Mouse (Mus musculus) limb, embryonic 11.5 days (tissue): ENCODE measurements around the gene Myadml2. TPM values are rescaled to one million over a fixed set of nuclear protein-coding genes. Genes with fewer than 3 reads are reported as not detected.

Source experiments
- ATAC-seq: fragments of 200-750 bp; cut with Nextera tagmentation; 2 replicates; pipeline ENCODE4 v1.8.0; 2017; ENCODE audit warnings: low read depth; ENCODE audit not compliant: insufficient number of reproducible peaks, low FRiP score, low TSS enrichment
- DNase-seq: peaks from one replicate; pipeline ENCODE4 v3.0.0-alpha.2; 2015; ENCODE audit warnings: low spot score
- H3K27ac ChIP-seq: fragments of 300-500 bp; sonication (generic); replicated peaks from 2 replicates; pipeline ENCODE4 v1.5.1; 2014; ENCODE audit warnings: low read depth, mild to moderate bottlenecking, low read length
- H3K27me3 ChIP-seq: fragments of 300-500 bp; sonication (generic); 2 replicates; pipeline ENCODE4 v1.6.1; 2014; ENCODE audit warnings: mild to moderate bottlenecking, low read length, mixed read lengths; ENCODE audit not compliant: control insufficient read depth, insufficient read depth
- H3K36me3 ChIP-seq: fragments of 300-500 bp; sonication (generic); 2 replicates; pipeline ENCODE4 v1.6.1; 2014; ENCODE audit warnings: mild to moderate bottlenecking, low read length, moderate library complexity, mixed read lengths; ENCODE audit not compliant: control insufficient read depth, insufficient read depth
- H3K4me1 ChIP-seq: fragments of 300-500 bp; sonication (generic); 2 replicates; pipeline ENCODE4 v1.6.1; 2014; ENCODE audit warnings: low read length, mixed read lengths; ENCODE audit not compliant: control insufficient read depth, insufficient read depth
- H3K4me2 ChIP-seq: fragments of 300-500 bp; sonication (generic); 2 replicates; pipeline ENCODE4 v1.6.1; 2014; ENCODE audit warnings: low read depth, mild to moderate bottlenecking, moderate library complexity; ENCODE audit not compliant: severe bottlenecking
- H3K4me3 ChIP-seq: fragments of 300-500 bp; sonication (generic); 2 replicates; pipeline ENCODE4 v1.5.1; 2014; ENCODE audit warnings: low read depth, low read length
- H3K9ac ChIP-seq: fragments of 300-500 bp; sonication (generic); 2 replicates; pipeline ENCODE4 v1.6.1; 2014; ENCODE audit warnings: mild to moderate bottlenecking, low read length
- H3K9me3 ChIP-seq: fragments of 300-500 bp; sonication (generic); 2 replicates; pipeline ENCODE4 v1.6.1; 2016; ENCODE audit warnings: low read length; ENCODE audit not compliant: control insufficient read depth
- WGBS: fragments of 180-500 bp; shearing (Covaris S2); extraction: QIAGEN DNeasy Blood & Tissue Kit; methylation state at CpG from one replicate; pipeline ENCODE4 v1.1.7; 2014; 5-methylcytosine and 5-hydroxymethylcytosine counted together
- polyA plus RNA-seq: library from polyadenylated mRNA; unstranded; fragments of >200 nt; fragmentation: Nextera tagmentation; extraction: Ambion mirVana; gene quantifications from 2 replicates; pipeline ENCODE4 v1.2.1, GENCODE M21; 2014

Gene Myadml2
- polyA plus RNA-seq, 1 experiment from 2014 or later = not detected

GRCm38 (mm10) chr11:120606764-120607163, 41.2 kb downstream of the Myadml2 start:
- Histone ChIP-seq H3K9ac (no peak overlapping the region), H3K27me3 (0 out of 2 replicates have a peak, but pooled peaks cover 10% of the 10 kb centered on the region), H3K4me1 (peaks cover 6% of the 10 kb centered on the region; the same call in 1 of the 2 replicates), H3K27ac (no peak overlapping the region), H3K36me3 (peaks cover 12% of the 10 kb centered on the region), H3K4me2 (no peak overlapping the region), H3K9me3 (no peaks in the 10 kb centered on the region), H3K4me3 (no peak overlapping the region)
- WGBS = 79% methylated on average over 4 of the region's 4 CpGs
- ATAC-seq (no peak), DNase-seq (no peak)

DNA sequence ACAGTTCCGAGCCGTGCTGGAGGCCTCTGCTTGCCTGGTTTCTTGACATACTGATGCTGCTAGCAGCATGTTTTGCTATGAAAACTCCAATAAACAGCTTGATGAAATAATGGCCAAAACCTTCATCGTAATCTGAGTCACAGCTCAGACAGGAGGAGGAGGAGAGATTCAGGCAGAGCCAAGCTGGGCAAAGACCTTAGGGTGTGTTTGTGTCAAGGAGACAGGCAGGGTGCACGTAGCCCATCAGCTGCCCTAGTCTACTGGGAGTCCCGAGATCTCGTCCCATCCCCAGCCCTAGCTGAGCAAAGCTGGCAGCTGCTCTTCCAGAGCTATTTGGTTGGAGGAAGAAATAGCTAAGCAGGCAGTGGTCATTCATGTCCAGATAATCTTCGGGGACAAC, 42.3 kb downstream of the Myadml2 start:
- 91% methylated on average over 7 of the region's 7 CpGs for WGBS
- Histone ChIP-seq H3K4me3 (no peak overlapping the region), H3K9ac (no peak overlapping the region), H3K36me3 (peaks cover 12% of the 10 kb centered on the region), H3K27me3 (0 out of 2 replicates have a peak, but pooled peaks cover 10% of the 10 kb centered on the region), H3K4me2 (no peak overlapping the region), H3K4me1 (peaks cover 6% of the 10 kb centered on the region; the same call in 1 of the 2 replicates), H3K27ac (no peak overlapping the region), H3K9me3 (no peaks in the 10 kb centered on the region)
- DNase-seq (no peak), ATAC-seq (no peak)

DNA sequence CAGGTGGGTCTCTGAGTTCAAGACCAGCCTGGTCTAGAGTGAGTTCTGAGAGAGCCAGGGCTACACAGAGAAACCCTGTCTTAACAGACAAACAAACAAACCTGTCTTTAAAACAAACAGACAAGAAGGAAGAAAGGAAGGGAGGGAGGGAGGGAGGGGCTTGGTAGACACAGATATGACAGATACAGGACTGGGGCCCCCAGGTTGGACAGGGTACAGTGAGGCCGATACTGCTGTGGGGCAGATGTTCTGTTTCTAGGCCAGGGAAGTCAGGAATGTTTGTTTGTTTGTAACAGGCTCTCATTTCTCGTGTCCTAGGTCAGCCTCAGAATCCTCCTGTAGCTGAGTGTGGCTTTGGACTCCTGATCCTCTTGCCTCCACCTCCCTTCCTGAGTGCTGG, 44.4 kb downstream of the Myadml2 start:
- WGBS = 91% methylated on average over 2 of the region's 2 CpGs
- Histone ChIP-seq H3K9me3 (no peaks in the 10 kb centered on the region), H3K27me3 (0 out of 2 replicates have a peak, but pooled peaks cover 4% of the 10 kb centered on the region), H3K4me2 (no peak overlapping the region), H3K27ac (no peak overlapping the region), H3K4me1 (peaks cover 6% of the 10 kb centered on the region), H3K9ac (no peak overlapping the region), H3K4me3 (no peak overlapping the region), H3K36me3 (peaks cover 12% of the 10 kb centered on the region)
- DNase-seq (no peak), ATAC-seq (no peak)

- no peak for DNase-seq
- H3K4me1 ChIP-seq = peaks cover 14% of the 10 kb centered on the region
- H3K4me3 ChIP-seq = no peak overlapping the region
- ATAC-seq = no peak
- no peak overlapping the region for H3K27ac ChIP-seq
- H3K36me3 ChIP-seq = peaks cover 14% of the 10 kb centered on the region
- H3K27me3 ChIP-seq = no peaks in the 10 kb centered on the region
- WGBS = 90% methylated on average over 3 of the region's 3 CpGs
- no peak overlapping the region for H3K9ac ChIP-seq
- H3K4me2 ChIP-seq = no peak overlapping the region
- no peaks in the 10 kb centered on the region for H3K9me3 ChIP-seq
Observed at GRCm38 (mm10) chr11:120600716-120601115, 47.2 kb downstream of the Myadml2 start.

- DNase-seq = no peak
- Histone ChIP-seq H3K36me3 (peaks cover 22% of the 10 kb centered on the region), H3K4me3 (peak overlapping the region; percentile 96), H3K27ac (no peak overlapping the region), H3K27me3 (no peaks in the 10 kb centered on the region), H3K4me1 (peaks cover 14% of the 10 kb centered on the region), H3K9me3 (no peaks in the 10 kb centered on the region), H3K9ac (peak overlapping the region; percentile 100), H3K4me2 (peak overlapping the region; percentile 95)
- WGBS = 48% methylated on average over 17 of the region's 17 CpGs
- no peak for ATAC-seq
Observed at GRCm38 (mm10) chr11:120598990-120599549, 48.9 kb downstream of the Myadml2 start.

DNA sequence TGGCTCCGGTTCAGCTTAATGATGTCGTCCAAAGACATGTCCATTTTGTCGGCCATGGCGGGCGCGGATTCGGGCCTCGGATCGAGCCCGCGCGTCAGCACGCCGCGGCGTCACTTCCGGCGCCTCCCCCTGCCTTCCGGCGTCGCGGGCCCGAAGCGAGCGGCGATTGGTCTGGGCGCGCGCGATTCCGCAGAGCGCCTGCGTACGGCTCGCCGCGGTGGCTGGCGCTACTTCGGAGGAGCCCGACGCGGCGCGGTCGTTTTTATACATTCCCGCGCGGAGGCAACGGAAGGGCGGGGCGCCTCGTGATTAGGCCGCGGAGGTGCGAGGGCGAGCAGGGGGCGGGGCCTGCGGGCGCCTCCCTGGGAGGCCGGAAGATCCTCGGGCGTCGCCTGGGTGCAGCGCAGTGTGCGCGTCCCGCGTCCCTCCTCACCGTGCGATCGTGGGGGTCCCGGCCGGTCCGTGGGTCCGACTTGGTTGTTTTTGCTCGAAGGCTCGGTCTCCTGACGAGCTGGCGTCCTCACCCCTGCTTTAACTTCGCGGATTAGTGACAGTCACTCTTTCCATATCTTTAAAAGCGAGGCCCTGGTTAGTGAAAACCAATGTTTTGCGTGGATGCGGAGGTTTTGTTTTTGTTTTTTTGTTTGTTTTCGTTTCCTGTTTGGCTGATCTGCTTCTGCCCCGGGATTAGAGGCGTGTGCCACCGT, 49.5 kb downstream of the Myadml2 start, which contains the start of the genes Alyref and Anapc11:
TSS of gene Alyref (minus strand) at position 83 of the 707 bp plus-strand sequence.
TSS of gene Anapc11 (plus strand) at position 139 of the 707 bp plus-strand sequence.
- Histone ChIP-seq H3K4me1 (peaks cover 14% of the 10 kb centered on the region), H3K4me3 (peak within 1 kb of the TSS; percentile 96), H3K27ac (peak within 1 kb of the TSS; percentile 85), H3K9ac (peak within 1 kb of the TSS; percentile 100), H3K27me3 (no peaks in the 10 kb centered on the region), H3K36me3 (peaks cover 27% of the 10 kb centered on the region), H3K9me3 (no peaks in the 10 kb centered on the region), H3K4me2 (peak within 1 kb of the TSS; percentile 95)
- DNase-seq (peak; percentile 95), ATAC-seq (peak; percentile 96)
- WGBS = under 1% methylated on average over 88 of the region's 88 CpGs

- peak overlapping the region; percentile 85 for H3K27ac ChIP-seq
- H3K4me2 ChIP-seq = peak overlapping the region; percentile 95
- H3K36me3 ChIP-seq = peaks cover 29% of the 10 kb centered on the region
- no peaks in the 10 kb centered on the region for H3K9me3 ChIP-seq
- peaks cover 14% of the 10 kb centered on the region for H3K4me1 ChIP-seq
- no peak for DNase-seq
- peak overlapping the region; percentile 100 for H3K9ac ChIP-seq
- 5% methylated on average over 86 of the region's 99 CpGs for WGBS
- ATAC-seq = peak; percentile 29
- H3K27me3 ChIP-seq = no peaks in the 10 kb centered on the region
- H3K4me3 ChIP-seq = peak overlapping the region; percentile 96
Observed at GRCm38 (mm10) chr11:120597240-120598235, 50.4 kb downstream of the Myadml2 start.
